Mouse (Mus musculus) heart, adult 11 months (tissue): ENCODE results near the gene Fblim1.

Experiments
- DNase-seq: peaks from one replicate; pipeline ENCODE4 v3.0.0; 2022

The Fblim1 gene

DNA sequence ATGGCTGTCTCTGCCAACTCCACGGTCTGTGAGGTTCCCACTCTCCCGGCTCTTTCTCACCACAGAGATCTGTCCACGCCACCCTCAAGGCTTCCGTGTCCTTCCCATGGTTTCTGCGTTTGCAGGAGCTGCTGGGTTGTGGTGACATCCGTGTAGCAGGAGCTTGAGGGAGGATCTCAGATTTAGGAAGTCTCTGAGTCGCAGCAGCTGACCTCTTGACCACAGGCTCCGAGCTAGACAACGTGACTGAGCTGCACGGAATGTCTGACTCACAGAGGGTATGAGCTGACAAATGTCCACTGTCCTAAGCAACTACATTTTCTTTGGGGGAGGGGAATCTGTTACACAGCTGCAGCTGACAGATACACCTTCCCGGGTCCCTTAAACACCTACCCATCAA, at the start of gene Fblim1:
TSS of gene Fblim1 (minus strand) at position 236 of the 400 bp plus-strand sequence.
- peak; percentile 98 for DNase-seq

DNA sequence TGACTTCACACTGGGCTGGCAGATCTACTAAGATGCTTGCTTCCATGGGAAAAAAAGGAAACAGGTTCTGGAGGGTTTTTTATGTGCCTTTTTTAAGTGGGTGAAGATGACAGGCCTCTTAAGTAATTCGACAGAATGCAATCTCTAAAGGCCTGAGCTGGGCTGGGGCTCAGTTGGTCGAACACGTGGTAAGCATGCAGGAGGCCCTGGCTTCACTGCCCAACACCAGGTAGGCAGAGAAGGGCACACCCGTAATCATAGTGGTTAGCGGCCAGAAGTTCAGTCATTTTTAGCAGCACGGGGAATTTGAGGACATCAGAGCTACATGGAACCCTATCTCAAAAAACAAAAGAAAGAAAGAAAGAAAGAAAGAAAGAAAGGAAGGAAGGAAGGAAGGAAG, 48.6 kb upstream of the Fblim1 start:
- peak; percentile 96 for DNase-seq

DNA sequence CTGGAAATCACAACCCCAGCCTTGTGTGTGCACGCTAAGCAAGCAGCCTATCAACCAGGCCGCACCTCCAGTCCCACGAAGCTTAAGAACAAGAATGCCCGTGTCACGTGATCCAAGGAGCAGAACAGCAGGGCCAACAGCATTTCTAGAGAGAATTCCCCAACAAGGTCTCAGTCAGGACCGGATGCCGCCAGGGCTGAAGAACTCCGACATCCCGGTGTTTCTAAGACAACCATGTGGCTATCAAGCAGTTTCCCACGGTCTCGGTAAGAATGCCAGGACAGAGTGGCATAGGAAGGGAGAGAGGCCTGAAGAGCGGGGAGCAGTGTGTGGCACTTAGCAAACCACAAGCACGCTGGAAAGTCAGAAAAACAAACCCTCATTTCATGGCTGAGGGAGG, 47.9 kb upstream of the Fblim1 start:
- peak; percentile 90 for DNase-seq

DNA sequence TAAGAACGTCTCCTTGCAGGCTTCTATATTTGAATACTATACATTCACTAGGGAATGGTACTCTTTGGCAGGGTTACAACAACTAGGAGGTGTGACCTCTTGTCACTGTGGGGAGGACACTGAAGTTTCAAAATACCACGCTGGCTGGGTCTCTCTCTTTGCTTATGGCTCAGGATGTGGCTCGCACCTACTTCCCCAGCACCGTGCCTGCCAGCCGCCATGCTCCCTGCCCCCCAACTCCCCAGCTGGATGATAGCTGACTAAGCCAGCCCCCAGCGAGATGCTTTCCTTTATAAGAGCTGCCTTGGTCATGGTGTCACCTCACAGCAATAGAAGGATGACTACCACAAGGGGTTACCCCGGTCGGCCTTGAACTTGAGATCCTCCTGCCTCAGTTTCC, 47.1 kb upstream of the Fblim1 start:
- DNase-seq: no peak

DNA sequence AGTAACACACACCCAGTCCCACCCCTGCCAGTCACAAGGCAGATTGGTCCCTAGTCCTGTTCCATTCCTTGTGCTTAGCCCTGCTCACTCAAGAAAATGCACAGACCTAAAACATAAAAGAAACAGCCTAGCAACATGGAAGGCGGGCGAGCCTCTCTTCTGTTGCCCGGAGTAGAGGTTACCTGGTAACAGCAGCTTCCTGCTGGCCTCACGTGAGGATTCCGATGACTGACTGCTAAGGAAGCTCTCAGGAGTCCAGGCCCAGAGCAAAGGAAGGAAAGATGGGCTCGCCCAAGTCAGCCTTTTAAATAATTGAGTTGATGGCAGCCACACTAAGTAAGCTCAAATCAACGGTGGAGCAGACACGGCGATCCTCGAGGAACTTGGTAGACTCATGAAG, 46.0 kb upstream of the Fblim1 start:
- no peak for DNase-seq

DNA sequence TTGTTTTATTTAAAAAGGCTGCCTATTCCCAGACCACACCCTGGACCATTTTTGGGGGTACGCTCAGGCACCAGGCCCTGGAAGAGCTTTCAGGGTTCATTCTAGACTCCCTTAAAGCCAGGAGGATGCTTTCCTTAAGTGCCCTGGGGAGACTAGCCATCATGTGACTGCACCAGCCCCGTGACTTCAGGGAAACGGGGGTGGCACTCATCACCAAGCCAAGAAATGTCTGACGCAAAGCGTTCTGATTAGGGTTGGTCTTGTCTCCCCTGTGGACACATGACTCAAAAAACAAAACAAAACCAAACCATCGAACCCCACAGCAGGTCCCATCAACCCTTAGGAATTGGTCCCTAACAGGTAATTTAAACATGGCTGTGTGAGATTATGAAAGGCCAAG, 45.4 kb upstream of the Fblim1 start:
- DNase-seq: peak; percentile 96

DNA sequence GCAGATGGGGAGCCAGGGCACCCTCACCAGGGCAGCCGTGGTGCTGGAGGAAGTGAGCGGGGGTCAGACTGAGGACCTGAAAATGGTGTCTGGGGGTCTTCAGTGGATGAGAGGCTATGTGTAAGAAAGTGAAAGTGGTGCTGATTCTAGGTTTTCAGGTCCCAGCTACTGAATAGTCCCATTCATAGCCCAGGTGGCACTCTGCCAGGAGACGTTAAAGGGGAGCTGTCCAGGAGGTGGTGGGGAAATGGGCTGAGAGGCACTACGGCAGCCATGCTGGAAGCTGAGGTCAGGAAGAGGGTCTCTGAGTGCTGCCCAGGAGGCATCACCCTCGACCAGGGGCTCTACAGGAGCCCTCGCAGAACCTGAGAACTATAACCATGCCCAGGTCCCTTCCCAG, 43.3 kb upstream of the Fblim1 start:
- no peak for DNase-seq

DNA sequence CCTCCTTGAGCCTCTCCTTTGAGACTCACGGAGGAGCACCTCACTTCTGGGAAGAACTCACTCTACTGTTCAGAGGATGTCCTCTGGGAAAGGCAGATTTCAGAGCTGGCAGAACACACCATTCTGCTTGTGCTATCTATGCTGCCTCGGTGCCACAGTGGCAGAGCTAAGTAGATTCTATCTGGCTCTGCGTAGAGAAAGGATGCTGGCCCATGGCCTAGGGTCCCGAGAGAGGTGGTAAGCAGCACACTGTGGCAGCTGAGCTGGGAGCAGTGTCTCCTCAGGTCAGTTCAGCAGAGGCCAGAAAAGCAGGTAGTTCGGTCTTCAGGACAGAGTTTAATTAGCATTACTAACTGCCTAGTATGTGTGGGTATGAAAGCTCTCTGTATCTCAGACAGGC, 42.4 kb upstream of the Fblim1 start:
- peak; percentile 98 for DNase-seq

DNA sequence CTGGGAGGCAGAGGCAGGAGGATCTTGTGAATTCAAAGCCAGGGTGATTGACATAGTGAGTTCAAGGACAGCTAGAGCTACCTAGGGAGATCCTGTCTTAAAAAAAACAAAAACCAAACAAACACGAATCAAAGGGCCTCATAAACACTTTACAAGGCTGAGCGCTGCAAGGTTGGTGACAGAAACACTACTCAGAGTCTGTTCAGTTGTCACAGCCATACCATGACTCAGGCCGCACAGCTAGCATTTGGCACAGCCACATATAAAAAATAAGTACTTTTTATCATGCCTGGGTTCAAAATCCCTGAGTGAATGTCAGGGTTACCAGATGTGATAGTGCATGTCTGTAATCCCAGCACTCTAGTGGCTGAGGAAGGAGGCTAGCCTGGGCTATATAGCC, 41.3 kb upstream of the Fblim1 start:
- no peak for DNase-seq

DNA sequence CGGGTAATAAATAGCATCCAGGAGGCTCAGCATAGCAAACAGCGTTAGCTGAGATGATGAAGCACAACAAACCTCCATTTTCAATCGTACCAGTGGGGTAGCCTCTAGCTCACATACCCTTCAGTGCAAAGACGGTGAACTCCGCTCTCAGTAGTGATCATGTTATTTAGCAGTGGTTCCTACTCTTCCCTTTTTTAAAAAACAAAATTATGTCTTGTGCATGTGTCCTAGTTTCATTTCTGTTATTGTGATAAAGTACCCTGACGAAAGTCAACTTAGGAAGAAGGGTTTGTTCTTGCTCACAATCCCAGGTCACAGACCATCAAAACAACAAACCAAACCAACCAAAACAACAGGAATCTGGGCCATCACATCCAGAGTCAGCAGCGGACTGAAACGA, 40.1 kb upstream of the Fblim1 start:
- DNase-seq: no peak

DNA sequence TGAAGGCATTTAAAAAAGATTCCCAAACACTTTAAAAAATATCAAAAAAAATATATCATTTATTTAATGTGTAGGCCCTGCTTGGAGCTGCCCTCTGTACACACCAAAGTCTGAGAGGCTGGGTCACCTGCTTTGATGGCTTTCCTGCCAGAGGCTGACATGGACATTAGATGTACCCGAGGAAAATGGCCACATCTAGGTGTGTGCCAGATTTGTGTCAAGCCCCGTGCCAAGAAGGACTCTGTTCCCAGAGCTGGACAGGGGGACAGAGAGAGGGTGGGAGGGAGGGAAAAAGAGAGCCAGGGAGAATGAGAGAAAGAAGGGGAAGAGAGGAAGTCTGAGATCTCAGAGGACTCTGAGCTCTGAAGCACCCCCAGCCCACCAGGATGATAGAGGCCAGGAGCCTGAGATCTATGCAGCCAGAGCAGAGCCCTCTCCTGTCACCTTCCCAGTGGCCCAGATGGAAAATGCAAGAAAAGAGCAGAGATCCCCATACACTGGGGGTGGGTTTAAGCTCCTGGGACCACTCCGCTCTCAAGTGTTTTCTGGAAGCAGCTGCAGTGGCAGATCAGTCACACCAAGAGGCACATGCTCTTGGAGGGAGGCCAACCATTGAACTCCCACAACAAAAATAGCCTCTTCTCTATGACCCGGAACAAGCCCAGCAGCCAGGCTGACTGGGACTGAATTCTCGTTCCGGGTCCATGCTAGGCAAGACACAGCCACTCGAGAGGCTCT, 37.4 kb upstream of the Fblim1 start:
- DNase-seq: peak; percentile 99

DNA sequence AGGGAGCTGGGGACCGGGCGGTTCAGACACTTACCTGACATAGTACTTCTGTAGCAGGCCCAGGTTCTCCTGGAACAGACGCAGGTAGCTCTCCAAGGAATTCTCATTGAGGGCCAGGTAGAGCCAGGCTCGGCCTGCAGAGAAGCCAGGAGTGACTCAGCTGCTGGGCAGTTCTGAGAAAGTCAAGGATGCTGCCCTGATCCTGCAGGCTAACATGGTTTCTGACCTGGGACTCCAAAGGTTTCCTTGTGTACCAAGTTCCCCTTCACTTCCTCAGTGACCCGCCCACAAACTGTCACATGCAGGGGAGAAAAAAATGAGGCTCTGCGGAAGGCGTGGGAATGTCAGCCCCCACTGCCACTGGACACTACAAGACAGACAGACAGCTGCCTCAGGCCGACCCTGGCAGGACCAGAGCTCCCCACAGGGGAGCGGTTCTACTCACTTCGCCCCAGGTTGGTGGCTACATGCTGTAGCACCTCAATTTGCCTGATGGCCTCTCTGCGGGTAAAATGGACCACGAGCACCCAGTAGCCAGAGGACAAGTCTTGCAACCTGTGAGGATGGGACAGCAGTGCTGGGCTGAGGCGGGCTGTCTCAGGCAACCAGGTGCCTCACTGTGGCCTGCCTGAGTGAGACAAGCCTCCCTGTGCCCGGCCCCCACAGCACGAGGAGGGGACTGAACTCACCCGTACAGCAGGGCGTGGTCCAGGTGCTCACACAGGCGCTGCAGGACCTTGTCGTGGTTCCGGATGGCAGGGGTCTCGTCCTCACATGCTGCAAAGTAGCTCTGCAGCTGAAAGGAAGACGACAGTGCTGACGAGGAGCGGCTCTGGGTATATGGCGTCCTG, 36.3 kb upstream of the Fblim1 start:
- DNase-seq: peak; percentile 93

DNA sequence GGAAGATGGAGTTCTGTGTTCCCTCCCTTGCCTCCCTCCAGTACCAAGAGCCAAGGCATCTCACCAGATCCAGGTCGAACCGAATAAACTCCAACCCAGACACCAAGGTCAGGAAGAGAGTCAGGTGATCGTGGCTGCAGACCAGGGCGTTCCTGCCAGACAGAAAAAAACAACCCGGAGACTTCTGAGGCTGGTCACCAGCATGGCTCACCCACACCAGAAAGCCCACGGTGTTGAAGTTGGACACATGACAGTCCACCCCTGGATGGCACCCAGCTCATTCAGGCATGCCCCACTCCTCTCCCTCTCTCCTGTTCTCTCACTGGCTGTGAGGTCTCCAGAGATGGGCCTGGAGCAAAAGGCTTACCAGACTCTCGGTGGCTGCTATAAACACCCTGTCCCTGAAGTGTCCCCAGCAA, 35.5 kb upstream of the Fblim1 start:
- DNase-seq: peak; percentile 98

DNA sequence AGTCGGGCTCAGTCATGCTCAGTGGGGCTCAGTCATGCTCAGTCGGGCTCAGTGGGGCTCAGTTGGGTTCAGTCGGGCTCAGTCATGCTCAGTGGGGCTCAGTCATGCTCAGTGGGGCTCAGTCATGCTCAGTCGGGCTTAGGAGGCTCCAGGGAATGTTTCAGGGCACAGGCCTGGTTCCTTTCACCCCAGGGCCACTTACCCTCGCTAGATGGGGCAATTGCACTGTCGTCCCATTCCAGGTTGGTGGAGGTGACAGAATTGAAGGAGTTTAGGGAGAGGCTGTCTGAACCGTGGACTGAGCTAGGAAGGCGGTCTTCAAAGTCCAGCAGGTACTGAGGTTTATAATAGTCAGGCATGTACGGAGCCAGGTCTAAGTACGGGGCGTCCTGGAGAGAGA, 33.6 kb upstream of the Fblim1 start:
- no peak for DNase-seq

DNA sequence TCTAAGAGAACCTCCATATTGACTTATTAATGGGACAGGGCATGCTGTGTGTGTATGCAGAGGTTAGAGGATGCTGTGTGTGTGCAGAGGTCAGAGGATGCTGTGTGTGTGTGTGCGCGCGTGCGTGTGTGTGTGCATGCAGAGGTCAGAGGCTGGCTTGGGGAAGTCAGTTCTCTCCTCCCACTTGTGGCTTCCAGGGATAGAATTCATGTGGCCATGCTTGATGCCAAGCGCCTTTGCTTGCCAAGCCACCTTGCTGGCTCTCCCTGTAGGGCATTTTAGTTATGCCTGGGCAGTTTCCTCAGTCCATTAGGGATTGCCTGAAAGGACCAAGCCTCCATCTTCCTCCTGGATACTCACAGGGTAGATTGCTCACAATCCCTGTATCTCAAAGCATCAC, 30.8 kb upstream of the Fblim1 start:
- peak; percentile 98 for DNase-seq

DNA sequence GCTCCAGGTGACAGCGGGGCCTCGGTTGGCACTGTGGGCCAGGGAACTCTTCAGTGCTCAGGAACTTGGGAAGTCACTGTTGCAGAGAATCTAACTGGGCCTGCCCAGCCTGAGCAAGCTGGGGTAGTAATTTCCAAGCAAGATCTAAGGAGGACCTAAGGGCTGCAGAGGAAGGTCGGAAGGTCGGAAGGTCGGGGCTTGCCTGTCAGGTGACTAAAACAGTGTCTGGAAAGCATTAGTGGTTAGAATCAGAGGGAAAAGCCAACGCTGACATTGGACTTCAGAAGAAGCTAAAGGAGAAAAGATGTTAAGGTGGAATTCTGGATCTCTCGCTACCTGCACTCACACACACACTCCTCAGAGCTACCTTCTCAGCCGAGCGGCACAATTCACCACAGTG, 30.1 kb upstream of the Fblim1 start:
- DNase-seq: peak; percentile 88

DNA sequence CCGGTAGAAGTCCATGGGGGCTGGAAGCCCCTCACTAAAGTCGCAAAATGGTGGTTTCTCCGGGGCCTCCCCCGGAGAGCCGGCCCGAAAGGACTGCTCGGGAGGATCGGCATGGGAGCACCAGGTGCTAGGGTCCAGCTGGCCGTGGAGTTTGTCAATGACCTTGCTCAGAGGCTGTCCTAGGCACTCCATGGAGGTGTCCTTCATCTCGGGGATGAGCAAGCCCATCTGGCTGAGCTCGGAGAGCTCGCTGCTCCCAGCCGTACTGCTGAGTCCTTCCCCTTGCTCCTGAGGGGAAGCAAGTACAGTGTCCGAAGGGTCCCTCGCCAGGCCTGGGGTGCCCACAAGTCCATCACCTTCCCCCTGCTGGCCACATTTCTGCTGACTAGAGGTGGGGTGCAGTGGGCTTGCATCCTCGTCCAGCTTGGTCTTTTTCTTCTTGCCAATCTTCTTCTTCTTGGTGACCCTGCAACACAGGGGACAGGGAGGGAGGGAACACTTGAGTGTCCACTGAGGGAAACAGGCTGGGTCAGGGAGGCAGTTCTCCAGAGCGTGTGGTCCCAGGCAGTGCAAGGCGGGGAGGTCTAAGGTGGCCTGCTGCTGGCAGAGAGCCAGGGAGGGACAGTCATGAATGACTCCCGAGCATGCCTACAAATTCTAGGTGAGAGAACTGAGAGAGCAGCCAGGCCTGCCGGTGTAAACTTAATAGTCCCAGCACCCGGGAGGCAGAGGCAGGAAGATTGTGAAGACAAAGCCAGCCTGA, 26.4 kb upstream of the Fblim1 start:
- peak; percentile 88 for DNase-seq

DNA sequence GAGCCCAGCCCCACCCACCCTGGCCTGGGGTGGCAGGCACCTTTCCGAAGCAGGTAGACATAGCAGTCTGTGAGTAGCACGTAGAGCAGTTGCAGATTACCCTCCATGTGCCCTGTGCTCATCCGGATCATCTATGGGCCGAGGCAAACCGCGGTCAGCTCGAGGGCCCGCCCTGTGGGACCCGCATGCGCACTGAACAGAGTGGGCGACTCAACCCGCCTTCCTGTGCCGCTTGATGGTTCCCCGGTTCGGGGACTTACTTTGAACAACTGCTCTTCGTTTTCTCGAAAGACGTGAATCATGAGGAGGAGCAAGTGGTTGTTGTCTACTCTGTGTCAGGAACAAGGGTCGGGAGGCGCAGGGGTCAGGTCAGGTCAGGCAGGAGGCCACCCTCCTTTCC, 25.4 kb upstream of the Fblim1 start:
- peak; percentile 92 for DNase-seq

DNA sequence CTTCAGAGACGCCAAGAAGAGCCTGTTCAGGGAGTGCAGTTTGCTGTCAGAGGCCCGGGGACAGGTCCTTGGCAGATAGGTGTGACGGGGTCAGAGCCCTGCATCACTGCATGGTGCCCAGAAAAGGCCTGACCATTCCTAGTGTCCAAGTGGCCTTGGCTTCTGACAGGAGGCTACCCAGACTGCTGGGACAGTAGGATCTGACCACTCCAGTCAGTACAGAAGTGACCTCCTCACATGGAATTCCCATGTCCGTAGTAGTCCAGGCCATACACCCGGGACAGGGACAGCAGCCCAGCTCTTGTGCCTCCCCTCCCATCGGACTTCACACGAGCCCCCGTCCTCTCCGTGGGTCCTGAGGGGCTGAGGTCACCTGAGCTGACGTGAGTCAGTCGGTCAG, 24.1 kb upstream of the Fblim1 start:
- peak; percentile 90 for DNase-seq

DNA sequence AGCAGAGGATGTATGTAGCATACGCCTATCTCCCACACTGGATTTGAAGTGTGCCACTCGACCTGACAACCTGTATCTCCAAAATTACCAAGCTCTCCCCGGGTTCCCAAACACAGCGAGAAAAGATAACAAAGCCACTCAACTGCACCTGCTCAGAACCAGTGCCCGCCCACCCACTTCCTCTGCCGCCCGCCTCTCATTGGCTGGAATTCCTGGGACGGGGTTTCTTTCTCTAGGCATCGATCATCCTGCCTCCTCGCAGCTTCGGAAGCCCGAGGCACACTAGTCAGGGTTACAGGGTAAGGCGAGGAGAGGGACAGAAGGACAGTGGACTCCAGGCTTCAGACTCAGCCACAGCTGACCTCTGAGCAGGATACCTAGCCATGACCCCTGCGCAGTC, 22.8 kb upstream of the Fblim1 start:
- DNase-seq: peak; percentile 92

DNA sequence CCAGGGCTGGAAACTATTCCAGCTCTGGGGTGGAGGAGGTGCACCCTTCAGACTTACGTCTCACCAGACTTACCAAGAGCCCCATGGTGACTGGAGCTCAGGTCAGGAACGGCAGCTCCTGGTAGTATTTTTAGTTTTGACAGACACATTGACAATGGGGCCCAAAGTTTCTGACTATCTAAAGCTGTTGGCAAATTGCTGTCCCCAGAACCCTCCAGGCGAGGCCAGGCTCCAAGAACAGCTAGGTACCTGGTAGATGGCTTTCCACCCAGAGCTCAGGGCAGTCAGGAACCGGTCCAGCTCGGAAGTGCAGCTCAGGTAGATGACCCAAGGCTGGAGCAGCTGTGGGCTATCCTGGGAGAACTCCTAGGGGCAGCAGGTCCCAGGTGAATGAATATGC, 21.6 kb upstream of the Fblim1 start:
- peak; percentile 95 for DNase-seq

DNA sequence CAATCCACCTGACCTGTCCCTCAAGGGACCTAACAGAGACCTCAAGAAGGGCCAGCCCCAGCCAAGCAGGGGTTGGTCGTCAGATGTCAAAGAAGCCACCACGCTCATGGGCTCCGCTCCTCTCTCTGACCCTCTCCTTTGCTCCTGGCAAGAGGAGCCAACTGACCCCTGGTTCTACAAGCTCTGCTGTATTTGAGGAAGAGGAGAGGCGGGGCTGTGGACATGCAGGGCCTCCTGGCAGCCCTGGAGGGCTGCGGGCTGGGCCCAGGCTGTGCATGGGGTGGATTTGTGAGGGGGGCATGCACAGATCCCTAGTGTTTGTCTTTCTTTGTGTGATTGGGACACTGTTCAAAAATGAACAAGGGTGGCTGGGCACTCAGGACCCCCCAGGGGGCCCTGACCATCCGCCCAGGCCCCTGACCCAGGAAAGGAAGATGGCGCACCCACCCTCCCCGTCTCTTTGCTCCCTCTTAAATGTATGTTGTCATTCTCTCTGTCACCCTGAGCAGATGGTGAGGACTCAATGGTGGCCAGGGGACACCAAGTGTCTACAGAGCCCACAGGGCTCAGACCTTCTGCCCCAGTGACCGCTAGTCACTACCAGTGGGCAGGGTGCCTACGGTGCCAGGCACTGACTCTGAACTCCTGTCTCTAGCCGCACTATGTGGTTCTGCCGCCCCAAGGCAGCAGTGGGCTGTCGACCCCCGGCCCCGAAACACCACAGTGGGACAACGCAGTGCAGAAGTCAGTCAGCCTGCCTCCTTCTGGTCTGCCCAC, 20.1 kb upstream of the Fblim1 start:
- peak; percentile 92 for DNase-seq
